Mouse (Mus musculus): Measurements from ENCODE around the gene Hoxc12.

The Hoxc12 gene

DNA sequence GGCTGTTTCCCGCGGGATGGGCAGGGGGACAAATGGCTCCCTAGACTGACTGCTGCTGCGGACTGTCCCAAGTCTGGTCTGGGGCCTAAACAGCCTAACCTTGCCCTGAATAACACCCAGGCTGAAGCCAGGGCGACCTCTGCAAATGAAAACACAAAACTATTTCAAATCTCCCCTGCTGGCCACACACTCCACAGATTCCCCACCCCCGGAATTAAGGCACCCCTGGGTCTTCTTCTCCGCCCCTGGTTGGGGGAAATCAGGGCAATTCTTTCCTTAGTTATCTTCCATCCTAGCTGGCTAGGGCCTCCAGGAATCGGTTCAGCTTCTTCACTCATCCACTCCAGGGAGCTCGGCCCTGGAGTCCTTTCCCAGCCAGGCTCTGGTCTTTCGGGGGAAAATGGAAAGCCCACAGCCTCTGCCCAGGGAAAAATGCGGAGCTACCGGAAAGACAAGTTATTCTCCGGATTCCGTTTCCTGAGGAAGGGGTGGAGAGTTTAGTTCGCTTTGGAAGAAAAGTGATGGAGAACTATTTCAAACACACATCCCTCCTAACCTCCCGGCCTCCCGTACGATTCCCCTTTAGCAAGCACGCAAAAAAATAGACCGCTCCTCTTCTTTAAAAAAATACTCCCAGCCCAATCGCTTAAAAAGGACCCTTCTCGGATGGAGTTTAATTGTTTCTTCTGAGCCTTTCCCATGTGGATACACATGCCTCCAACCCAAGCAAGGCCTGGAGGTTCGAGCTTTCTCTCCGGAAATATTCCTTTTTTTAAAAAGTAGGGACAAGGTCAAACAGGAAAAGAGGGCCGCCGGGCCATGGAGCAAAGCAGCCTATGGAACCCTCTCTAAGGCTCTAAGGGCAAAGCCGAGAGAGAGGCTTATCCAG, 28.7 kb downstream of the Hoxc12 start:
- DNase-seq (ENCODE audit: low spot score) = no peak

- peak; percentile 75 for DNase-seq (ENCODE audit: low spot score)
These were observed 29.6 kb downstream of the Hoxc12 start for GRCm38 (mm10) chr15:102965892-102966775.

- DNase-seq (ENCODE audit: low spot score) = no peak
These were observed 30.3 kb downstream of the Hoxc12 start, which contains the start of gene Hoxc10 for GRCm38 (mm10) chr15:102966776-102967311. Gene Hoxc10, plus strand, starts transcription at chr15:102966796.

DNA sequence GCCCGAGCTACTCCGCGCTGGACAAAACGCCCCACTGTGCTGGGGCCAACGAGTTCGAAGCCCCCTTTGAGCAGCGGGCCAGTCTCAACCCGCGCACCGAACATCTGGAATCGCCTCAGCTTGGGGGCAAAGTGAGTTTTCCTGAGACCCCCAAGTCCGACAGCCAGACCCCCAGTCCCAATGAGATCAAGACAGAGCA, 30.7 kb downstream of the Hoxc12 start, which contains the start of gene Hoxc5:
Gene Hoxc5 (plus strand): TSS at position 132 of the 199 bp plus-strand sequence.
- DNase-seq (ENCODE audit: low spot score) = no peak

GRCm38 (mm10) chr15:102967511-102968397, 31.2 kb downstream of the Hoxc12 start:
- no peak for DNase-seq (ENCODE audit: low spot score)

- DNase-seq (ENCODE audit: low spot score) = no peak
These were observed 32.7 kb downstream of the Hoxc12 start for GRCm38 (mm10) chr15:102969296-102969695.

DNA sequence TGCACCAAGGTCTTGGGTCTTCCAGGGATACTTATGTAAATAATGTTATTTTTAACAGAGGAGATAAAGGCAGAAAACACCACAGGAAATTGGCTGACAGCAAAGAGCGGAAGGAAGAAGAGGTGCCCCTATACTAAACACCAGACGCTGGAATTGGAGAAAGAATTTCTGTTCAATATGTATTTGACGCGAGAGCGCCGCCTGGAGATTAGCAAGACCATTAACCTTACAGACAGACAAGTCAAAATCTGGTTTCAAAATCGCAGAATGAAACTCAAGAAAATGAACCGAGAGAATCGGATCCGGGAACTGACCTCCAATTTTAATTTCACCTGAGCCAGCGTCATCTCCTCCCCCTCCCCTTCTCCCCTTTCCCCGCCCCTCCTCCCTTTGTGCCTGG, 34.2 kb downstream of the Hoxc12 start:
- DNase-seq (ENCODE audit: low spot score) = no peak

GRCm38 (mm10) chr15:102972254-102972653, 35.7 kb downstream of the Hoxc12 start:
- no peak for DNase-seq (ENCODE audit: low spot score)

DNA sequence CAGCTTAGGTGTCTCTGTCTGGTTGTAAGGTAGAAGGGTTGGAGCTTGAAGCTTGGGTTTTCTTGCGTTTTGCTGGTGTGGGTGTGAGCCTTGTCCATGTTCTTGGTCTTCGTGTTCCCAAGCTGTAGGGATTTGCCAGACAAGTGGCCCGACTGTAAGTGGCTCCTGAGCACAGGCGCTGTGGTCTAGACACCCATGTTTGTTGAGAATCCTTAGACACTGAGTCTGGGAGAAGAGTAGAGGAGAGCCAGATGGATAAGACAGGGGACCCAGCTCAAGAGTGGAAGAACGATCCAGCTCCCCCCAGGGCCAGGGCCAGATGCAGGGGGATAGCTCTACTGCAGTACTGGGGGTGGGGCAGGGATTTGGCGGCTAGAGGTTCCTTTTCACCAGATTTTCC, 36.2 kb downstream of the Hoxc12 start:
- no peak for DNase-seq (ENCODE audit: low spot score)

- no peak for DNase-seq (ENCODE audit: low spot score)
These were observed 38.5 kb downstream of the Hoxc12 start for GRCm38 (mm10) chr15:102975034-102975433.

GRCm38 (mm10) chr15:102975688-102976111, 39.1 kb downstream of the Hoxc12 start:
- DNase-seq (ENCODE audit: low spot score) = no peak

GRCm38 (mm10) chr15:102976171-102976570, 39.6 kb downstream of the Hoxc12 start, which contains the start of gene Hoxc9:
Gene Hoxc9, plus strand, starts transcription at chr15:102976439.
- no peak for DNase-seq (ENCODE audit: low spot score)

GRCm38 (mm10) chr15:102976631-102977422, 40.3 kb downstream of the Hoxc12 start:
- DNase-seq (ENCODE audit: low spot score) = peak; percentile 46

DNA sequence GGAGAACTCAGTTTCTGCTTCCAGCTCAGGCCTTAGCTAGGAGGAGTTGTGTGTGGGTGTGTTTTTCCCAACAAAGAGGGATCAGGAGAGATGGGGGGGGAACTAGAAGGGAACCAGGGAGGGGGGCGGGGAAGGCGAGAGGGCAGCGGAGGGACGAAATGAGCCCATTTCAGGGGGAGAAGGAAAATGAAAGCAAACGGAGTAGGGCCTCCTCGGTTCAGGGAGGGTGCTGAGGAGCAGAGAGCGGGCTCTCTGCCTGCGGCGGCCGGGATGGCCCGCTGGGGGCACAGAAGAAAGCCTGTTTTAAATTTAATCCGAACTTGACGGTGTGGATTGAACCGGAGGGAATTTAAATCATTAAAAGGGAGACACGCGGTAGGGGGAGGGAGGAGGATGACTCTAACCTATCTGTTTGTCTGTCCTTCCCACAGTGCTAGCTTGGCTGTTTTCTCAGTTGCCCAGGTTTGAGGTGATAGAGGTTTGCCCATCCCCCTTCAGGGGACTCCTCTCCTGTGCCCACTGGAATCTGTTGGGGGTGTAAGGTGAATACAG, 40.9 kb downstream of the Hoxc12 start:
- no peak for DNase-seq (ENCODE audit: low spot score)

GRCm38 (mm10) chr15:102978615-102979515, 42.3 kb downstream of the Hoxc12 start:
- no peak for DNase-seq (ENCODE audit: low spot score)

DNA sequence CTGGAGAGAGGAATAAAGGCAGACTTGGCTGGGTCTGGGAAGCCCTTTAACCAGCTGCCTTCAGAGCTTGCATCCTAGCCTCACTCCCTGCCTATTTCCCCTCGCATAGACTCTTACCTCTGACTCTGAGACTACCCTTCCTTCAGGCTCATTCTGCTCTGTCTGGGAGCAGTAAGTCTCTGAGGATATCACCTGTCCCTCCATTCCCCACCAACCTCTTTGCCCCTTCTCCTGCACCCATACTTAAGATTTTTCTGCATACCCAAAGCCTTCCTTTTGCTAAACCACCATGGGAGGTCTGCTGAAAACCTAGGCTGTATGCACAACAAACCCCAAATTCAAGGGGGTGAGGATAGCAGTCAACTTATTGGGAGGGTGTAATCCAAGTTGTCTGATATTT, 43.4 kb downstream of the Hoxc12 start:
- DNase-seq (ENCODE audit: low spot score) = no peak

DNA sequence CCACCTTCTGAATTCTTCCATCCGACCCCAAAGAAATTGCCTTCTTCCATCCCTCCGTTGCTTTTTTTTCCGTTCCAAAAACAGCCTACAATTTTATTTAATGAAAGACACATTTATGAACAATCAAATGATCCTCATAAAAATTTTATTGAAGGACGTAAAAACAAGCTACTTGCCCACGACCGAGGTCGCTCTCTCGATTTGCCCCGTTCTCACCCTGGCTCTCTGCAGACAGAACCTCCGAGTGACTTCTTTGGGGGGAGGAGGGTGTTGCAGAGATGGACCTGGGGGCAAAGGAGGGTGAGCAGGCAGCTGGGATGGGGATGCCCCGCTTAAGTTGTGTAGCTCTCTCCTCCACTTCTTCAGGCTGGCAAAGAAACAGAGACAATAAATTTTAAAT, 43.8 kb downstream of the Hoxc12 start:
- DNase-seq (ENCODE audit: low spot score) = no peak

DNA sequence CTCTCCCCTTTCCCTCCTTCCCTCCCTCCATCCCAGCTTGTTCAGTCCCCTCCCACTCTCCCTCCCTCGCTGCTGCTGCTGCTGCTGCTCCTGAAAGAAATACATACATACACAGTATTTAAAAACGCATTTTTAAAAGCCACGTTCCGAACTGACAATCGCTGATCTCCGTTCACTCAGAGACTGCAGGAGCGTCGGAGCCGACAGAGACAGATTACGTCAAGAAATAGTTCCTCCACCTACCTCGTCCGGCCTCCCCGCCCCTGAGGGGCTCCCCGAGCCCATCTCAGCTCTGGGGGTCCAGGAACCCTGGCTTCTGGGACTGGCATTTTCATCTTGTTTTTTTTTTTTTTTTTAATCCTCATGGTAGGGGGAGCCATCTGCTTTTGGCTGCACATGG, 44.4 kb downstream of the Hoxc12 start:
- no peak for DNase-seq (ENCODE audit: low spot score)

Measured in T-cell, adult 2 months (primary cell).